Mouse (Mus musculus): ENCODE measurements at regions not wholly inside any gene's neighbourhood (a gene's known extent, or its start where the extent isn't known, plus 50 kb on each side); places are given as distances from the start of the nearest gene placed in this dataset.

DNA sequence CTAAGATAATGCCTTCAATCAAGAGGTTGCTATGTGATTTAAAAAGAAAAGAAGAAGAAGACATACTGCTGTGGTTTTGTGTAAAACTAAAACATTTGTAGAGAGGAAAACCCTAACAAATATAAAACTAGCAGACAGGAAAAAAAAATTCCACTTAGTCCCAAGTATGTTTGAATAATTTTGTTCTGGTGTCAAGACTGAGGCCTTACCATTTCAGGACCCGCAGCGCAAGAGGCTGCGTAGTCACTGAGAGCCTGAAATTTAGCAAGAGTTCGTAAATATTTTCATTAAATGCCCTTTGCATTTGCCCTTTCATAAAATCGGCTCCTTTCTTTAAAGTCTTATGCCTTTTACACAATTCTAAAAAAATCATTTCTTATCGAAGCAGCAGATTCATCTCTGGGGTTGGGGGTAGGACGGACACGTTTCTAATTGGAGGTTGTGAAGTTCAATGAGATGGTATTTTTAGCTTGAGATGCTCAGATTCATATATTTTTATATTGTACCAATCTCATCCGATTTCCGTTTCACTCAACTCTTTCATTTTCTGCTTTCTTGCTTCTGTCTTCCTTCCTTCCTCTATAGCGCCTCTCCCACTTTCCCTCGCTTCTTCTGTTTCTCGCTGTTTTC is 222.6 kb downstream of the Mef2c start:
- TF ChIP-seq BHLHE40 (IDR thresholded peaks at IDR 0.05; ENCODE audit: borderline replicate concordance, low read depth, low read length) = no peak
- no peak; the same call in 1 of the 2 replicates for TF ChIP-seq RCOR1 (IDR thresholded peaks at IDR 0.05; ENCODE audit: low read depth, low read length)
- no peak for TF ChIP-seq POLR2A (IDR thresholded peaks at IDR 0.05; ENCODE audit: control insufficient read depth in 1 of 2, insufficient read depth in 1 of 2, low read depth in 1 of 2, low read length in 2 of 2, poor library complexity in 1 of 2)
- TF ChIP-seq CTCF (IDR thresholded peaks at IDR 0.05 in 2 of 3, conservative IDR thresholded peaks at IDR 0.05 in 1 of 3; ENCODE audit: control insufficient read depth in 1 of 3, insufficient read depth in 1 of 3, low read depth in 2 of 3, low read length in 3 of 3, poor library complexity in 1 of 3, severe bottlenecking in 1 of 3) = no peak
- no peak for TF ChIP-seq TBP (IDR thresholded peaks at IDR 0.05; ENCODE audit: low read depth, low read length)
- no peak for TF ChIP-seq JUND (IDR thresholded peaks at IDR 0.05; ENCODE audit: low read depth, low read length)
- TF ChIP-seq SIN3A (IDR thresholded peaks at IDR 0.05; ENCODE audit: low read length) = no peak
- TF ChIP-seq KAT2A (conservative IDR thresholded peaks at IDR 0.05; ENCODE audit: low read depth, low read length) = no peak
- no peak for TF ChIP-seq MAX (IDR thresholded peaks at IDR 0.05; ENCODE audit: low read length)
- no peak for TF ChIP-seq UBTF (IDR thresholded peaks at IDR 0.05; ENCODE audit: borderline replicate concordance, insufficient read depth, low read depth, low read length)
- TF ChIP-seq TAL1 (IDR thresholded peaks at IDR 0.05; ENCODE audit: low read length) = no peak
- no peak for TF ChIP-seq NRF1 (IDR thresholded peaks at IDR 0.05; ENCODE audit: insufficient read depth, low read depth, low read length, poor library complexity, severe bottlenecking)
- no peak for TF ChIP-seq ZC3H11A (IDR thresholded peaks at IDR 0.05; ENCODE audit: low read depth, low read length)
- TF ChIP-seq ETS1 (IDR thresholded peaks at IDR 0.05; ENCODE audit: low read depth, low read length) = no peak
